Mouse (Mus musculus): ENCODE measurements around the gene Rprd1b.
"Not testable (repeated sequence)": the region's sequence is repeated elsewhere in the genome, so short reads cannot be mapped to it uniquely, and the experiment has no call there.

Gene Rprd1b

GRCm38 (mm10) chr2:158030007-158030406 lies 1.7 kb downstream of the Rprd1b start:
- ChIA-PET POLR2A (interaction anchor here in 1 of 4 experiments (1.0 to 2.0 kb wide), 2 partner anchors 16 to 20 kb away, joined by 4 to 8 read pairs; no protein-coding TSS in a partner anchor), CTCF (interaction anchor here in 1 of 4 experiments (0.6 kb wide), 1 partner anchor 423 kb away, joined by 4 read pairs; no protein-coding TSS in a partner anchor)

GRCm38 (mm10) chr2:158035813-158036212 lies 7.5 kb downstream of the Rprd1b start:
- POLR2A ChIA-PET, result interaction anchor here in 1 of 4 experiments (0.7 to 1.0 kb wide), 3 partner anchors 23 to 305 kb away, joined by 3 read pairs; no protein-coding TSS in a partner anchor
- CTCF ChIA-PET, result interaction anchor here in 2 of 4 experiments (0.5 to 1.4 kb wide), 2 partner anchors 12 to 143 kb away, joined by 3 read pairs; no protein-coding TSS in a partner anchor

GRCm38 (mm10) chr2:158036408-158036807 lies 8.1 kb downstream of the Rprd1b start:
- ChIA-PET CTCF (interaction anchor here in 2 of 4 experiments (0.5 to 1.6 kb wide), 3 partner anchors 11 to 439 kb away, joined by 3 to 5 read pairs (median 5); no protein-coding TSS in a partner anchor), POLR2A (interaction anchor here in 1 of 4 experiments (0.7 to 1.5 kb wide), 4 partner anchors 8 to 305 kb away, joined by 3 to 8 read pairs (median 3); partner anchors contain the start of genes Rprd1b and Tti1)

GRCm38 (mm10) chr2:158036953-158037352 lies 8.7 kb downstream of the Rprd1b start:
- ChIA-PET CTCF (interaction anchor here in 1 of 4 experiments (1.6 kb wide), 1 partner anchor 11 kb away, joined by 5 read pairs; no protein-coding TSS in a partner anchor), POLR2A (interaction anchor here (0.6 to 1.5 kb wide), 6 partner anchors 8 to 1828 kb away, joined by 3 to 8 read pairs (median 4); partner anchors contain the start of genes Rprd1b (in 1 of the 4) and Tti1 (in 1 of the 4))

- ChIA-PET CTCF (interaction anchor here in 1 of 4 experiments (1.6 kb wide), 1 partner anchor 10 kb away, joined by 5 read pairs; no protein-coding TSS in a partner anchor), POLR2A (interaction anchor here in 2 of 4 experiments (0.9 to 1.5 kb wide), 3 partner anchors 9 to 321 kb away, joined by 3 to 8 read pairs (median 5); partner anchors contain the start of genes Rprd1b (in 1 of the 2) and Tti1 (in 1 of the 2))
Measured at GRCm38 (mm10) chr2:158037571-158037970, 9.3 kb downstream of the Rprd1b start.

GRCm38 (mm10) chr2:158039662-158040061 lies 11.4 kb downstream of the Rprd1b start:
- ChIA-PET CTCF (no interaction called here), POLR2A (no interaction called here)

- ChIA-PET CTCF (no interaction called here), POLR2A (no interaction called here)
Measured at GRCm38 (mm10) chr2:158040396-158040795, 12.1 kb downstream of the Rprd1b start.

GRCm38 (mm10) chr2:158043504-158043903 lies 15.2 kb downstream of the Rprd1b start:
- ChIA-PET CTCF (interaction anchor here in 1 of 4 experiments (0.6 to 1.4 kb wide), 2 partner anchors 152 to 298 kb away, joined by 3 to 4 read pairs; no protein-coding TSS in a partner anchor), POLR2A (interaction anchor here in 2 of 4 experiments (0.6 to 1.3 kb wide), 5 partner anchors 11 to 1202 kb away, joined by 3 to 4 read pairs (median 3); partner anchors contain the start of genes Rprd1b (in 1 of the 2) and Tti1 (in 1 of the 2))

GRCm38 (mm10) chr2:158046186-158046585 lies 17.9 kb downstream of the Rprd1b start:
- ChIA-PET CTCF (interaction anchor here in 2 of 4 experiments (0.9 to 1.4 kb wide), 2 partner anchors 157 to 162 kb away, joined by 3 to 4 read pairs; no protein-coding TSS in a partner anchor), POLR2A (interaction anchor here in 2 of 4 experiments (0.7 to 2.4 kb wide), 4 partner anchors 9 to 18 kb away, joined by 3 to 10 read pairs (median 6); partner anchors contain the start of genes Rprd1b (in 1 of the 2) and Tti1 (in 1 of the 2))

GRCm38 (mm10) chr2:158047903-158048302 lies 19.6 kb downstream of the Rprd1b start:
- ChIA-PET CTCF (interaction anchor here (0.5 to 1.9 kb wide), 24 partner anchors 10 to 1310 kb away, joined by 3 to 11 read pairs (median 3); no protein-coding TSS in a partner anchor), POLR2A (interaction anchor here in 1 of 4 experiments (0.6 kb wide), 2 partner anchors 20 to 129 kb away, joined by 3 to 4 read pairs; no protein-coding TSS in a partner anchor)

- CTCF ChIA-PET, result interaction anchor here in 3 of 4 experiments (0.6 to 1.9 kb wide), 9 partner anchors 9 to 1309 kb away, joined by 3 to 11 read pairs (median 4); no protein-coding TSS in a partner anchor
Measured at GRCm38 (mm10) chr2:158048718-158049117, 20.4 kb downstream of the Rprd1b start.

GRCm38 (mm10) chr2:158050116-158050515 lies 21.8 kb downstream of the Rprd1b start:
- POLR2A ChIA-PET, result interaction anchor here in 1 of 4 experiments (0.9 kb wide), 1 partner anchor 20 kb away, joined by 4 read pairs; no protein-coding TSS in a partner anchor
- CTCF ChIA-PET, result interaction anchor here in 3 of 4 experiments (0.7 to 1.6 kb wide), 3 partner anchors 8 to 27 kb away, joined by 3 to 5 read pairs (median 3); no protein-coding TSS in a partner anchor

More at GRCm38 (mm10) chr2:158048718-158049117, 20.4 kb downstream of the Rprd1b start:
- POLR2A ChIA-PET, result interaction anchor here in 3 of 4 experiments (0.6 kb wide), 4 partner anchors 20 to 146 kb away, joined by 3 to 5 read pairs (median 4); partner anchors contain the start of genes Rprd1b (in 1 of the 3) and Tti1 (in 1 of the 3)

- ChIA-PET POLR2A (interaction anchor here in 2 of 4 experiments (1.1 to 1.6 kb wide), 4 partner anchors 9 to 100 kb away, joined by 3 to 6 read pairs (median 4); no protein-coding TSS in a partner anchor), CTCF (no interaction called here)
Measured at GRCm38 (mm10) chr2:158054596-158054995, 26.3 kb downstream of the Rprd1b start.

GRCm38 (mm10) chr2:158055383-158055782 lies 27.1 kb downstream of the Rprd1b start:
- CTCF ChIA-PET, result not testable (repeated sequence)
- POLR2A ChIA-PET, result interaction anchor here in 2 of 4 experiments (0.6 to 1.6 kb wide), 7 partner anchors 9 to 99 kb away, joined by 3 to 6 read pairs (median 3); no protein-coding TSS in a partner anchor

- ChIA-PET POLR2A (interaction anchor here in 1 of 4 experiments (1.0 kb wide), 1 partner anchor 10 kb away, joined by 4 read pairs; no protein-coding TSS in a partner anchor), CTCF (interaction anchor here in 1 of 4 experiments (0.8 kb wide), 1 partner anchor 138 kb away, joined by 3 read pairs; no protein-coding TSS in a partner anchor)
Measured at GRCm38 (mm10) chr2:158057030-158057429, 28.7 kb downstream of the Rprd1b start.

GRCm38 (mm10) chr2:158058534-158058933 lies 30.2 kb downstream of the Rprd1b start:
- POLR2A ChIA-PET, result interaction anchor here in 2 of 4 experiments (0.7 to 0.8 kb wide), 3 partner anchors 12 to 291 kb away, joined by 3 read pairs; no protein-coding TSS in a partner anchor
- CTCF ChIA-PET, result interaction anchor here in 1 of 4 experiments (1.4 kb wide), 1 partner anchor 10 kb away, joined by 4 read pairs; no protein-coding TSS in a partner anchor

- POLR2A ChIA-PET, result interaction anchor here in 1 of 4 experiments (0.8 to 2.5 kb wide), 3 partner anchors 14 to 93 kb away, joined by 3 to 7 read pairs (median 5); no protein-coding TSS in a partner anchor
- CTCF ChIA-PET, result no interaction called here
Measured at GRCm38 (mm10) chr2:158059666-158060105, 31.4 kb downstream of the Rprd1b start.

- ChIA-PET POLR2A (interaction anchor here in 1 of 4 experiments (0.8 to 1.6 kb wide), 5 partner anchors 8 to 19 kb away, joined by 3 to 5 read pairs (median 3); no protein-coding TSS in a partner anchor), CTCF (no interaction called here)
Measured at GRCm38 (mm10) chr2:158063036-158063435, 34.7 kb downstream of the Rprd1b start.

Measured in embryonic stem cell, embryonic (primary cell).